Mouse (Mus musculus) embryonic facial prominence, embryonic 10.5 days (tissue): ENCODE measurements around the gene Egflam. TPM values are rescaled to one million over a fixed set of nuclear protein-coding genes. Genes with fewer than 3 reads are reported as not detected.
A peak's percentile ranks its signal among the peaks of the same experiment; 100 is the strongest.

ENCODE experiments used
- DNase-seq: peaks from one replicate; pipeline ENCODE4 v3.0.0-alpha.2; 2017; ENCODE audit warnings: low spot score
- H3K27ac ChIP-seq: fragments of 300-500 bp; sonication (generic); replicated peaks from 2 replicates; pipeline ENCODE4 v1.5.1; 2016; ENCODE audit warnings: mild to moderate bottlenecking
- H3K27me3 ChIP-seq: fragments of 300-500 bp; sonication (generic); replicated peaks from 2 replicates; pipeline ENCODE4 v1.6.1; 2016; ENCODE audit warnings: low read depth, mild to moderate bottlenecking; ENCODE audit not compliant: poor library complexity, severe bottlenecking
- H3K36me3 ChIP-seq: fragments of 300-500 bp; sonication (generic); replicated peaks from 2 replicates; pipeline ENCODE4 v1.6.1; 2016; ENCODE audit warnings: mild to moderate bottlenecking, moderate library complexity
- H3K4me1 ChIP-seq: fragments of 300-500 bp; sonication (generic); 2 replicates; pipeline ENCODE4 v1.6.1; 2016
- H3K4me3 ChIP-seq: fragments of 300-500 bp; sonication (generic); 2 replicates; pipeline ENCODE4 v1.5.1; 2016; ENCODE audit warnings: mild to moderate bottlenecking, moderate library complexity
- H3K9me3 ChIP-seq: fragments of 300-500 bp; sonication (generic); 2 replicates; pipeline ENCODE4 v1.6.1; 2016; ENCODE audit warnings: mild to moderate bottlenecking
- WGBS: fragments of 180-500 bp; shearing (Covaris S2); methylation state at CpG from one replicate; pipeline ENCODE4 v1.1.7; 2016; 5-methylcytosine and 5-hydroxymethylcytosine counted together
- polyA plus RNA-seq: library from polyadenylated mRNA; unstranded; fragments of >200 nt; fragmentation: Nextera tagmentation; extraction: Ambion mirVana; gene quantifications from 2 replicates; pipeline ENCODE4 v1.2.1, GENCODE M21; 2016

Gene Egflam
- polyA plus RNA-seq, 1 experiment from 2014 or later = 11.8 TPM

DNA sequence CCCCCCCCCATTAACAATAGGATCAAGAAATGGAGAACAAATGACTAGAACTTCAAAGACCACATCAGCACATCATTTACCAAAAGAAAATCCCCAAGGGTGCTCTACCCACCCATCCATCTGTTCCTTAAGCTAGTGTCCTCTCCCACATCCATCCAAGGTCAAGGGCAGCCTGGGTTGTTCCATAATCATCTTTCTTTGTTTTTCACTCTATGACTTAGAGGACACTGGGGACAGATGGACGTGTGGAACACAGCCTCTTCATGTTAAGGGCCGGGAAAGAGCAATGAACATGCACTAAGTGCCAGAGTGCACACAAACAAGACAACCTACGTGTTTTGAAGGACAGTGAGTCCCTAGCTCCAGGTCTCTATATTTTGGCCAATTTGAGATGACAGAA, 110.3 kb downstream of the Egflam start:
- peaks cover 9% of the 10 kb centered on the region; the same call in 1 of the 2 replicates for H3K4me1 ChIP-seq
- H3K27ac ChIP-seq = no peak overlapping the region
- H3K36me3 ChIP-seq = no peaks in the 10 kb centered on the region
- H3K9me3 ChIP-seq = no peaks in the 10 kb centered on the region
- no peaks in the 10 kb centered on the region for H3K27me3 ChIP-seq
- WGBS = 80% methylated on average over 3 of the region's 3 CpGs
- no peak overlapping the region for H3K4me3 ChIP-seq
- DNase-seq = no peak

DNA sequence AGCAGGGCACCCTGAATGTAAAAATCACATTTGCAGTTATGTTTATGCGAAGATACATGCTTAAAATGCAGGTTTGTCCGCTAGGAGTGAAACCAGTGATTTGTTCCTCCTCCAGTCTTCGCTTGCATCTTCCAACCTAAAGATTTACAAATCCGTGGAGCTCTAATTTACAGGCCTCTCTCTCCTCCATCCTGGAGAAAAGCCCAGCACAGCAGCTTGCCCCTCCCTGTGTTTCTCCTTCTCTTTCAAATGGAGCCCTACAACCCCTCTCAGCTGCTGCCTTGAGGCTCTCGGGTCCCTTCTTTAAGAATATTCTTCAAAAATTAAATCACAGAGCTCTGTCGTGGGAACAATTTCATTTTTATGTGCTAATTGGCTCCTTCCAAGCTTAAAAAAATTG, 116.6 kb downstream of the Egflam start:
- Histone ChIP-seq H3K27me3 (no peaks in the 10 kb centered on the region), H3K27ac (no peak overlapping the region), H3K36me3 (no peaks in the 10 kb centered on the region), H3K4me3 (no peak overlapping the region), H3K4me1 (no peaks in the 10 kb centered on the region), H3K9me3 (no peaks in the 10 kb centered on the region)
- no peak for DNase-seq
- 68% methylated on average over 6 of the region's 6 CpGs for WGBS

DNA sequence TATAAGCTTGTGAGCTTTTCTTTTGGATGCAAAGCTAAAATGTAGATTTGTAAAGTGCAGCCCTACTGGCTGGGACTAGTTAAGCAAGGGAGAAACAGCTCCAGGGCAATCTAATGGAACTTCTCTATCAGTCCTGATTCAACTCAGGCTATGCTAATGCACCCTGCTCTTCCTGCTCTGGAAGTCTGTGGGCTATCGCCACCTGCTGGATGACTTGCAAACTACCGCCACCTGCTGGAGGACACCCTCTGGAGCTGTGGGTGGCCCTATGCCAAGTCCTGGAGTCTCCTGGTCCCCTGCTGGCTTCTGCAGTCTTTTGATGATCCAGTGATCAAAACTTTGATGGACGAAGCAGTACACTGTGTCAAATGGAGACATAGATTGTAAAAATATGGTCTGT, 134.4 kb downstream of the Egflam start:
- H3K36me3 ChIP-seq = no peaks in the 10 kb centered on the region
- peak; percentile 79 for DNase-seq
- H3K27ac ChIP-seq = no peak overlapping the region
- no peak overlapping the region for H3K4me3 ChIP-seq
- no peaks in the 10 kb centered on the region for H3K9me3 ChIP-seq
- no peaks in the 10 kb centered on the region for H3K4me1 ChIP-seq
- 13% methylated on average over 3 of the region's 3 CpGs for WGBS
- H3K27me3 ChIP-seq = no peaks in the 10 kb centered on the region

DNA sequence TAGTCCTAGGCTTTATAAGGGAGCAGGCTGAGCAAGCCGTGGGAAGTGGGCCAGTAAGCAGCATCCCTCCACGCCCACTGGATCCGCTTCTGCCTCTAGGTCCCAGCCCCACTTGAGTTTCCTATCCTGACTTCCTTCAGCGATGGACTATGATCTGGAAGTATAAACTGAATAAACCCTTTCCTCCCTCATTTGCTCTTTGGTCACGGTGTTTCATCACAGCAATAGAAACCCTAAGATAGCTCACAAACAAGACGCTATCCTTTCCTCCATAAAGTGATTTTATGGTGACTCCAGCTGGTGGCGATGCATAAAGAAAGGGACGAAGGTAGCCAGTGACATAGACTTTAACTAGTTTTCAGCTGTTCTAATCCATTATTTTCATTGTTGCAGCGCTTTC, 134.9 kb downstream of the Egflam start:
- H3K4me3 ChIP-seq = no peak overlapping the region
- no peaks in the 10 kb centered on the region for H3K27me3 ChIP-seq
- H3K9me3 ChIP-seq = no peaks in the 10 kb centered on the region
- no peak overlapping the region for H3K27ac ChIP-seq
- no peaks in the 10 kb centered on the region for H3K4me1 ChIP-seq
- no peaks in the 10 kb centered on the region for H3K36me3 ChIP-seq
- 92% methylated on average over 9 of the region's 9 CpGs for WGBS
- DNase-seq = no peak

DNA sequence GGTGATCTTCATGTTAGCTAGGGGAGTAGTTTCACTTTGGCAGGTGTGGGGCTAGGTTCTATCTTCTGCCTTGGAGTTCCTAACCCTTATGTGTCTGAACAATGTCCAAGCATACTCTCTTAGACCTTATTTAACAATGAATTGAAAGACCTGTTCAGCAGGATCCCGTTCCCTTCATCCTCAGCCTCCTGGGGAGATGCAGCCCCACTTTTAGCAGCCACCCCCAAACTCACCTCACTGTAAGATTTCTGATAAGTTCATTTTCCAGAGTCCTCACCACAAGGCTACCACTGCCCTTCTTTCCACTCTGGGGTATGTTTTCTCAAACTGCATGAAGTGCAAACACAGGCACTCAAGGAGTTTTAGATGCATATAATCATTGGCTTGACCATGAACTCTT, 136.8 kb downstream of the Egflam start:
- Histone ChIP-seq H3K36me3 (no peaks in the 10 kb centered on the region), H3K4me3 (no peak overlapping the region), H3K27ac (no peak overlapping the region), H3K9me3 (no peaks in the 10 kb centered on the region), H3K4me1 (no peaks in the 10 kb centered on the region), H3K27me3 (no peaks in the 10 kb centered on the region)
- 88% methylated on average over 1 of the region's 1 CpGs for WGBS
- no peak for DNase-seq

DNA sequence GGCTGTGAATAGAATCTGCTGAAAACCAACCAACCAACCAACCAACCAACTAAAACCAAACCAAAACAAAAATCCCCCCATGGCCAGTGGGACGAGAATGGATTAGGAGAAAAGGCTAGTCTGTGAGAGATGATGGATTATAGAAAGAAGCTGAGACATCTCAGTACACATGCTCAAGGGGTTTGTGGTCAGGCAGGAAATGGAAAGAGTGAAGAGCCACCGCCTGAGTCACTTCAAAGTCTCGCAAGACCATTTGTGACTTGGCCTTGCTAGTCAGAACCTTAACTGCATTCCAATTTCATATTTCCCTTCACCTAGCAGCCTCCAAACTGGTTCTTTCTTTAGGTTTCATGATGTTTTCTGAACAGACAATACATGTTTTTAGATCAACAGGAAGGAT, 141.6 kb downstream of the Egflam start:
- Histone ChIP-seq H3K9me3 (no peaks in the 10 kb centered on the region), H3K4me1 (no peaks in the 10 kb centered on the region), H3K27ac (no peak overlapping the region), H3K27me3 (no peaks in the 10 kb centered on the region), H3K4me3 (no peak overlapping the region), H3K36me3 (no peaks in the 10 kb centered on the region; the same call in 1 of the 2 replicates)
- WGBS = 94% methylated on average over 3 of the region's 3 CpGs
- no peak for DNase-seq

DNA sequence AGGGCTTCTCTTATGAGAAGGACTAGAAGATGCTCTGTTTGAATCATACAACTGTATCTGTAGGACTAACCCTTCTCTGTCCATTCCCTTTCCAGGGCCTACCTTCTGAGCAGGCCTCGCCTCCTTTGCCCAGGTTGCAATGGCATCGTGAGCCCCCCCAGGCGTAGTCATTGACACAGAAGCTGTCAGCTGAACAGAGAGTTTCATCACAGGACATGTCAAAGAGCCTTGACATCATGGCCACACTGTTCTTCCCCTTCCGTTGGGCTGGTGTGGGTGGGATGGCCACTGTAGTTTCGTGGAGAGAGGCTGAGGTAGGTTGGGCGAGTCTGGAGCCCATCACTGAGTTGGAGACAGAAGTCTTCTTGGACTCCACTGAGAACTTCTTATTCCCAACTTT, 144.9 kb downstream of the Egflam start:
- Histone ChIP-seq H3K27ac (no peak overlapping the region), H3K27me3 (no peaks in the 10 kb centered on the region), H3K4me1 (no peaks in the 10 kb centered on the region), H3K9me3 (peaks cover 5% of the 10 kb centered on the region; the same call in 1 of the 2 replicates), H3K36me3 (peaks cover 11% of the 10 kb centered on the region), H3K4me3 (no peak overlapping the region)
- 92% methylated on average over 6 of the region's 6 CpGs for WGBS
- no peak for DNase-seq

DNA sequence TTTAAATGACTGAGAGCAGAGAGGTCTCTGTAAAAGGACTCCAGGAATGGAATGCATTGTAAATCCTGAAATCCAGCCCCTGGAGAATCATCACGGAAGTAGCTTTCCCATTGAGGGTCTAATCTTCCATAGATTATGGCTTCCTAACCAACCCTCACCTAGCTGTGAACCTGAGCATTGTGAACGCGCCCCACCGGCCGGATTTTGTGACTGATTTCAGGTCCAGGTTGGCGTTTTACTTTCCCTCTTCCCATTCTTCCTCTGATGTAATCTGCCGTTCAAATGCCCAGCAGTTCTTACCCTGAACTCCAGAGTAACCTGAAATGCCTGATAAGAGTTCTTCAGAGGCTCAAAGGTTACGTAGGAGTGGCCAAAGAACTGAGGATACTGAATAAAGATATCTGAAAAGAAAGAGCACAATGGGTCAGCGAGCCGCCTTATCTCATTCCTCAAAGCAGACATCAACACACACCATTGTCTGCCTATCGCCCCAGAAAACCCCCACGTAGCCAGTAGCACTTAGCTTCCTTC, 146.0 kb downstream of the Egflam start:
- WGBS = 78% methylated on average over 12 of the region's 12 CpGs
- Histone ChIP-seq H3K27me3 (no peaks in the 10 kb centered on the region), H3K4me3 (no peak overlapping the region), H3K9me3 (peaks cover 5% of the 10 kb centered on the region; the same call in 1 of the 2 replicates), H3K36me3 (peaks cover 11% of the 10 kb centered on the region), H3K27ac (no peak overlapping the region), H3K4me1 (no peaks in the 10 kb centered on the region)
- no peak for DNase-seq

DNA sequence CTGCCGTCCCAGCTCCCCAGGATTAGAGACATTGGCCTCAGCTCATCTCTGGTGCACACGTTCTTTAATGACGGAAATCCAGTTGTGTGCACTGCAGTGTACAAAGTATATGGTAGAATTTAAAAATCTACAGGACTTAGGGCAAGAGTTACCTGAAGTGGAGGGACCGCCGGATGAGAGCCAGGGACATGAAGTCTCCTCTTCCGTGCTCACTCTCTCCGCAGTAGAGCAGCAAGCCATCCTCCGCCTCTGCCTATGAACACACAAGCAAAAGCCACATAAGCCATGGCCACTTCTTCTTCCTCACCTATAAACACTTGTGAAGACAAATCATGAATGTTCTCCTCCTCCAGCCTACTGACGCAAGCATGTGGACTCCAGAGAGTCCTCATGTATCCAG, 147.2 kb downstream of the Egflam start:
- no peak for DNase-seq
- H3K9me3 ChIP-seq = peaks cover 5% of the 10 kb centered on the region; the same call in 1 of the 2 replicates
- no peaks in the 10 kb centered on the region for H3K27me3 ChIP-seq
- H3K36me3 ChIP-seq = peaks cover 11% of the 10 kb centered on the region
- no peak overlapping the region for H3K27ac ChIP-seq
- H3K4me1 ChIP-seq = no peaks in the 10 kb centered on the region
- WGBS = 93% methylated on average over 9 of the region's 9 CpGs
- no peak overlapping the region for H3K4me3 ChIP-seq

DNA sequence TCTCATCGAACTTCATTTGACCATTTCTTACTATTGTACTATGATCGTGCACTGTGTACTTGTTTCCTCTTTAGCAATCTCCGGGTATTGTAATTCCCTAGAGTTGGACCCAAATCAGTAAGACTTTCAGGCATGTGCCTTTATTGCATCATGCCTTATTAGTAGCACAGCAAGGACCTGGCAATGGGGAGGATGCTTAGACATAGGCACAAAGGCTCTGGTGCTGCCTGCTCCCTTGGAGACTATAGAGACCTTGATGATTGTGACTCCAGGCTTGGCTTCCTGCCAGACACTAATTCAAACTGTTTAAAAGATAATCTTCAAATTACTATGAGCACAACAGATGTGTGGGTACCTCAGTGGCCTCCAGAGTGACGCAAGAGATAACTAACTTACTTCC, 149.0 kb downstream of the Egflam start:
- 91% methylated on average over 4 of the region's 4 CpGs for WGBS
- no peaks in the 10 kb centered on the region for H3K27me3 ChIP-seq
- H3K4me3 ChIP-seq = no peak overlapping the region
- peaks cover 5% of the 10 kb centered on the region; the same call in 1 of the 2 replicates for H3K9me3 ChIP-seq
- no peak overlapping the region for H3K27ac ChIP-seq
- H3K4me1 ChIP-seq = no peaks in the 10 kb centered on the region
- DNase-seq = no peak
- H3K36me3 ChIP-seq = peaks cover 11% of the 10 kb centered on the region

DNA sequence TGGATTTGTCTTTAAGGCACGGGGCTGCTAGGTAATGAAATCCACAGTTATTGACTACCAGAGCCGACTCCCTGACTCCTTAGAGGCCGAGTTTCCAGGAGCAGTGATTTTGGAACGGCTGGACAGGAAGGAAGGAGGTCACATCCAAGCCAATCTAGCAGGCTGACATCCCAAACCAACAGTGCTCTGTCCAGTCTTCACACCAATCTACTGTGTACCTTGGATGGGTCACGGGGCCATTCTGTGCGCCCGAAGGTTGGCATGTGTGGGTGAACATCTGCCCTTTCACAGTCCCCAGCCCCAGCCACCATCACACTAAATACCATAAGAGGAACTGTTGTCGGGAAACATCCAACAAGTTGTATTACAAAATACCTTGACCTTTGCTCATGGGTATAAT, 150.9 kb downstream of the Egflam start:
- Histone ChIP-seq H3K4me1 (peaks cover 4% of the 10 kb centered on the region), H3K4me3 (no peak overlapping the region), H3K36me3 (peaks cover 11% of the 10 kb centered on the region), H3K27ac (no peak overlapping the region), H3K9me3 (peaks cover 5% of the 10 kb centered on the region; the same call in 1 of the 2 replicates), H3K27me3 (no peaks in the 10 kb centered on the region)
- 85% methylated on average over 8 of the region's 8 CpGs for WGBS
- no peak for DNase-seq

DNA sequence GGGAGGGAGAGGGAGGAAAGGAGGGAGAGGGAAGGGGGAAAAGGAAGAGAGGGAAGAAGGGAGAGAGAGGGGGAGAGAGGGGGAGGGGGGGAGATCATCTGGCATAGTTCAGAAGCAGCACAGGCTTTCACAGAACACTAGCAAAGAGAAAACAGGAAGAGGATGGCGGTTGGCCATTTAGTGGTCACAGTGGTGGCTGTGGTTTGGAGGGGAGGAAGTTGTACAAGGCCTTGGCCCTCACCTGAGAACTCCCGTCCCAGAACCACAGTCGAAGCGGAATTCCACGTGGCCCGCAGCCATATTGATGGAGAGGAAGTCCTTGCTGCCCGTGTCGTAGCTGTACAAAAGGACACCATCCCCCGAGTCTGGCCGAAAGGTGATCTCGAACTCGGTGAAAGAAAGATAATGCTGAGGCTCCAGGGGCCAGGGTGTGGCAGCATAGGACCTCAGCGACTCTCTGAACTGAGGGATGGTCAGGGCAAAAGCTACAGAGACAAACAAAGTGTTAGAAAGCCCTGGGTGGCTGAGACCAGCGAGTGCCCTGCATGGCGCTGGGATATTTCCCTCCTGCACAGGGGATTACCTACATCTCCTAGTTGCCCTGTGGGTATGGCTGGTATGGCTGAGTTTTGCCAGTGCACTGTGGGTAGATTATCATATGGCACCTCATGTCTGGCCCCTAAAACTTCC, 155.9 kb downstream of the Egflam start:
- 82% methylated on average over 15 of the region's 15 CpGs for WGBS
- Histone ChIP-seq H3K4me1 (peaks cover 8% of the 10 kb centered on the region), H3K27me3 (no peaks in the 10 kb centered on the region), H3K9me3 (no peaks in the 10 kb centered on the region), H3K36me3 (no peaks in the 10 kb centered on the region), H3K4me3 (no peak overlapping the region), H3K27ac (no peak overlapping the region)
- DNase-seq = no peak

DNA sequence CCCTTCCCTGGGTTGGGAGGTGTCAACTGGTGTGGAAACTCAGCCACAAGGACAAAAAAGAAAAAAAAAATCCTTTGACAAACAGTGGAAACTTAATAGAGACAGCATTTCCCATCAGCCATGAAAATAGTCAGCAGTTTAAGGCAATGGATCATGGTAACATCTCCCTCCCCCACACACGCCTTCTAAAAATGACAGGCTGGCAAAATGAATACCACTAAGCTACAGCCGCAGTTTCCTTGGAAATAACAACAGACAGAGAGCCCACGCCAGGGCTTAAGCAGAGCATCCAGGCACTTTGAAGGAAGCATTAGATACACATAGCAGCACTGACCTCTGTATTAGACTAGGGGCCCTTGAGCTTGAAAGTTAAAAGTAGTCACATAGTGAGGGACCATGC, 157.2 kb downstream of the Egflam start:
- Histone ChIP-seq H3K4me1 (peaks cover 8% of the 10 kb centered on the region), H3K27ac (no peak overlapping the region), H3K27me3 (no peaks in the 10 kb centered on the region), H3K36me3 (no peaks in the 10 kb centered on the region), H3K4me3 (no peak overlapping the region), H3K9me3 (no peaks in the 10 kb centered on the region)
- DNase-seq = no peak
- WGBS = 87% methylated on average over 3 of the region's 3 CpGs
